Mouse (Mus musculus) induced T-regulatory cell, adult 2 months (primary cell): ENCODE data around the gene Bbs4.
A peak's percentile ranks its signal among the peaks of the same experiment; 100 is the strongest.
"Not testable (repeated sequence)": the region's sequence is repeated elsewhere in the genome, so short reads cannot be mapped to it uniquely, and the experiment has no call there.

Source experiments
- DNase-seq: peaks from one replicate; pipeline ENCODE4 v3.0.0-alpha.2; 2012; ENCODE audit warnings: low read depth

The Bbs4 gene

DNA sequence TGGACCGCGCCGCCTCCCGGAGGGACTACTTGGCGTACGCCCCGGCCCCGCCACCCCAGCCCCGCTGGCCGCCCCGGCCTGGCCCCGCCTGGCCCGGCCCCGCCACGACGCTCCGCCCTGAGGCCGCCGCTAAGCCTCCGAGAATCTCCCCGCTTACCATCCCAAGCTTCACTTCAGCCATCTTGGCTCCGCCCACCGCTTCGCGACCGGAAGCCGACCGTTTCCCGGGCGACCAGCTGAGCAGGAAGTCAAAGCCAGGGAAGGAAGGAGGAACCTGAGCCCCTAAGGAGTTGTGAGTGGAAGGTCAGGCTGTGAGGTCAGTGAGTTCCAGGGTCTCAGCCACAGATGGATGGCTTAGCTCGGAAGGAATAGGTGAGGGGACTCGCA, at the start of gene Bbs4:
TSS of gene Bbs4 (minus strand) at position 256 of the 387 bp plus-strand sequence.
- peak; percentile 92 for DNase-seq

DNA sequence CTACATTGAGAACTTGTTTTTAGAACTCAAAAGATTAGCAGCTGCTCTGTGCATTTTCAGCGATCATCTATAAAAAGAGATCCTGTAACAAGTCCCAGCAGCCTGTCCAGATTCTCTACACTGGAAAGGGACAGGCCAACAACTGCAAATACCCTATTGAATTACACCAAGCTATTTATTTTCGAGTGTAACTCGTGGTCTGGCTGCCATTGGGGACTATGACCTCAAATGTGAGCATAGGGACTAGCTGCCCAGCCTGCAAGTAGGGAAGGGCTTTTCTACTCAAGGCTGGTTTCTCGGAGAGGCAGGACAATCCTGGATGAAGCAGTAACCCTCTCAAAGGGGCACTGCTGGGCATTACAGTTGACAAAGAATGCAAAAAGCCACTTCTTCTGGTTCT, 35.8 kb upstream of the Bbs4 start:
- DNase-seq = no peak

DNA sequence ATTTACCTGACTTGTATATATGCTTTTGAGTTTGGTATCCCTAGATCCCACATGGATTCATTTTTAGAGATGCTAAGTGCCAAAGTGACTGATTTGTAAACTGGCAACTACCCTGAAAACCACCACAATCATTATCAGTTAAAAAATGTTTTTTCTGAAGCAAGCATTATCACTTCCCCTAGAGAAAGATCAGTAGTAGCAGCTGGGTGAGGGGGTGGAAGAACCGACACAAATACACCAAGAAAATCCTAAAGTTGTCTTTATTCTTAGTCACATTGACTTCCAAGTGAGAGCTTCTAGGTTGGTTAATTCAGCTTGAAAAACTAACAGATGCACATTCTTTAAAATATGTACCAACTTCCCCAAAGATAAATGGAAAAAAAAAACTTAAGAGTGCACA, 35.0 kb upstream of the Bbs4 start:
- no peak for DNase-seq

DNA sequence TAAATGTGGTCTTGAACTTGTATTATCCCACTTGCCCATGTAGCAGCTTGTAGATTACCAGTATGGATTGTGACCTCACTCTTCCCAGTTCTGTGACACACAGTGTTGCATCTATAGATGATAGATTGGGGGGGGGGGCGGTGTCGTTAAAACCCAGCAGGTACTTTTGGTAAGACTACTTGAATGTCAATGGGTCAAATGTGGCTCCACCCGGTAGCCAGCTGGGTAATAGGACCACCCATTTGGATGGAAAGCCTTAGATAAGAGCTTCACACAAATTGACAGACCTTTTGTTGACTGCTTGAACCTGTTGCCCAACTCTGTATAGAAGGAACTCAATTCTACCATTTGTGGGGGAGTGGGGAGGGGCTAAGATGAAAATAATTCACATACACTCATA, 34.2 kb upstream of the Bbs4 start:
- DNase-seq = no peak

DNA sequence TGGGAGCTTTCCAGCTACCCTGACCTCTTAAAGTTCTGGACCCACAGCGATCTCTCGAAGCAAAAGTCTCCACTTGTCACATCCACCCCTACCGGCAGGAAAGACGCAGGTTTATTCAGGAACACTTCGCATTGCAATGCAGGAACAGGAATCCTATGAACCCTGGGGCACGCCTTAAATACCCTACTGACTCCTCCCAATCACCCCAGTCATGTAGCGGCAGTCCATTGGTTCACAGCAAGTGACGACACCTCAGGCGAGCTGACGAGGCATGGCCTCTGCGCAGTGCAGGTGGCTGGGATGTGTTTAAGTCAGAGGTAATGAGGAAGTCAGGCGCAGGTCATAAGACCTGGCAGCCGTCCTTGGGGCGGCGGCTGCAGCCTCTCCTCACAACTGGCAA, 22.3 kb upstream of the Bbs4 start:
- DNase-seq = no peak

DNA sequence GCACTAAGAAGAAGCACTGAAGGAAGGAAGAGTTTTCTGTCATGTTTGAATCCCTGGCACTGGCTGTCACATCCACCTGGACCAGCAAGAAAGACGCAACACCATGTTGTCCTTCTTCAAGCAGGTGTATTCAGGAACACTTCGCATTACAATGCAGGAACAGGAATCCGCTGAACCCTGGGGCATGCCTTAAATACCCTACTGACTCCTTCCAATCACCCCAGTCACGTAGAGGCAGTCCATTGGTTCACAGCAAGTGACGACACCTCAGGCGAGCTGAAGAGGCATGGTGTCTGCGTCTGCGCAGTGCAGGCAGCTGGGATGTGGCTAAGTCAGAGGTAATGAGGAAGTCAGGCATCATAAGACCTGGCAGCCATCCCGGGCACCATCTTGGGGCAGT, 16.3 kb upstream of the Bbs4 start:
- DNase-seq = no peak

DNA sequence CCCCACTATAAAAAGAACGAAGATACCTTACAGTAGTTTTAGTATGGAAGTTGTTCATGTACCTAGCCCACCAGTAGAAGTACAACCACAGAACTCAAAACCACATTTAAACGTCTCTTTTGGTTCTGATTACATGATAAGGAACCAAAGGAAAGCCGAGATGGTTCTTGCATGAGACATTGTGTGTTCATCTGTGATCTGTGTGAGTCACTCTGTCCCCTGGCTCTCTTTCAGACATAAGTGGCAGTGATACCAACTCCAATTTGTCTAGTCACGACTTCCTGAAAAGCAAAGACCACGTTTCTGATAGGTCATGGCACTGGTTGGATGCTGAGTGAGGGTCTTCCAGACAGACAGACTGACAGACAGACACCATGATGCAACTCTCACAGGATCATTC, 15.9 kb upstream of the Bbs4 start:
- no peak for DNase-seq

DNA sequence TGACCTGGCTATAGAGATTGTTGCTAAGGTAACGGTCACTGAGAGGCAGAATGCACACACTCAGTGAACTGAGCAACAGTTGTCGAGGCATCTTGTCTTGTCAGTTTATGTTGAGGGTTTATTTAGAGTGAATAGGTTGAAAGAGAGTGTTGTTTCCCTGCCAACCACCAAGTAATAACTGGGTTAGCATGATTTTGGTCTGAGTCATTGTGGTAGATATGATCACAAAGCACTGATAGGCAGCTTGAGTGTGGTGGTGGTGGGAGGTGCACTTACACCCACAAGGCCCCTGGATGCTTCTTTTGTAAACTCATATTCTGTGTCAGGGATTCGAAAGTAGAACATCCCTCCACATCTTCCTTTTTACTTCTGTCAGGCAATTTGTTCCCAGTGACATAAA, 7.2 kb upstream of the Bbs4 start:
- not testable (repeated sequence) for DNase-seq

DNA sequence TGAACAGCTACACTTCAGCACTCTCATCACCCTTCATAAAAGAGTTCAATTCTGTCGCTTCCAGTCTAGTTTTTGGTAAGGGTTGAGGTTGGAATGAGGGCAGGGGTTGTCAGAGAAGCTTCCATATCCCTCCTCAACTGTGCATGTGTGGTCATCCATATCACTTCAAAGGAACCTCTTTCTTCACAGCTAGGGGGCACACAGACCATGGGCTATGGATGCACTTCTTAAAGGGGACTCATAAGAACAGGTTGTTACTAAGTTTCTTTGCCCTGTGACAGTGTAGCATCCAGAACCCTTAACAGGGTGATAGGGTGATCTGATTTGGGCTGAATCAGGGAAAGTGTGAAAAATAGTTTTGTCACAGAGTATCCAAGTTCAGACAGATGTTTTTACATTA, 4.7 kb upstream of the Bbs4 start:
- not testable (repeated sequence) for DNase-seq

DNA sequence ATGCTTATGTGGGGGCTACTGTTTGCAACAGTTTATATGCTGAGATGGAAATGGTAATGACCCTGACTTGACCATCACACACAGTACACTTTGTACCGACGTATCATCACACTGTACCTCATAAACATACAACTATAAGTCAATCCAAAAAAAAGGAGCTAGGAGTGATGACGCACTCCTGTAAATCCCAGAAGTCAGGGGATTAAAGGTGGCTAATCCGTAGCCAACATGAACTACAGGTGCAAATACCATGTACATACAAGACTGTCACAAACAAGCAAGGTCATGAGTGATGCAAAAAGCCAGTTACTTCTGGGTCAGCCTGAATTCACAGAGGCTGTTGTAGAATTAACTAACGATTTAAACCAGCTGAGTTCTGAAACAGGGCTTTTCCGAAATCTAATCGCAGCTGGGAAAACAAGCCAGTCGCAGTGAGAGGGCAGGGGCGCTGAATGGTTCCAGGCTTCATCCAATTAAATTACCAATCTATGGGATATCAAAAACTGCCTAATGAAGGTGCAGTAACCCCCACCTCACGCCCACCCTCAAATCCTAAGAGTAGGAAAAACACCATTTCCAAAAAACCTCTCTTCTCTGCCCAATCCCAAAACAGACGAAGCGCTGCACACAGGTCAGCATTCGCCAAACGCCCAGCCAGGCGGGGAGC, 589 bp downstream of the Bbs4 start:
- DNase-seq = peak; percentile 31

DNA sequence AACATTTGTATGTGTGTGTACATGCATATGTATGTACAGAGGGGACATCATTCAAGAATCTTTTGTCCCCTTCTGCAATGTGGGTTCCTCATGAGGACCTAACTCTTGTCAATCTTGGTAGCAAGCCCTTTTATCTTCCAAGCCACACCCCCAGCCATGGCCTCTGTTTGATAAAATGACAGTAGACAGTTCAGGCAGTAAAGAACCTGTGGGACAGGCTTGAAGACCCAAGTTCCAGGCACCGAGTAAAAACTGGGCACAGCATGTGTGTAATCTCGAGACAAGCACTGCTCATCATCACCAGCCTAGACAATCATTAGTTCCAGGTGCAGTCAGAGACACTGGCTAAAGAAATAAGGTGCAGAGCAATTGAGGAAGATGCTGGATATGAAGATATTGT, 7.1 kb downstream of the Bbs4 start:
- no peak for DNase-seq

DNA sequence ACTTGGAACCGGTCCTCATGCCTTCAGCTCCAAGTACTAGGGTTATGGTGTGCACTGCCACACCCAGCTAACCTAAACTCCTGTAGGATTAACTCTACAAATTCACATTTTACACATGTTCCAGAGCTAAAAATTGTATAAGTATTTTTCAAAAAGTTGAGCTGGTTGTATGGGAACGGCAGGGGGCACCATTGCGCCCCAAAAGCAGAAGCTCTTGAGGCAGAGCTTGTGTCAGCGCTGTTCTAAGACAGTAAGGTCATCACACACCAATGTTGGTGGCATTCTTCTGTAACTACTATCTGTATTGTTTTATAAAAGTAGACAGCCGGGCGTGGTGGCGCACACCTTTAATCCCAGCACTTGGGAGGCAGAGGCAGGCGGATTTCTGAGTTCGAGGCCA, 13.3 kb downstream of the Bbs4 start:
- DNase-seq = peak; percentile 66

DNA sequence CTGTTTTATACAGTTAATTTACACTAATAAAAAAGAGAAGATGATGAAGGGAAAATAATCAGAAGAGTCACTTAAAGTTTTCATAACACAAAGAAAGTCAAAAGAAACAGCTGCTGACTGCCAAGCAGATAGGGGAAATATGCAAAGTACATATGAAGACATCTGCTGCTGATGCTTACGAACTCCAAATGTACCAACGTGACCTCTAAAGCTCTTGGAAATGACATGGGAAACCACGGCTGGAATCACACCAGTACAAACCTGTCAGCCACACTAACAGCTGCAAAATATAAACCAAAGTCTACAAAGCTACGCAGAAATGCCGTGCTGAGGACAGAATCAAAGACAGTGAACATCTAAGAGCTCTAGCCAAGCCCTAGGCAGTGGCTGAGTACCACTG, 14.2 kb downstream of the Bbs4 start:
- DNase-seq = peak; percentile 11

DNA sequence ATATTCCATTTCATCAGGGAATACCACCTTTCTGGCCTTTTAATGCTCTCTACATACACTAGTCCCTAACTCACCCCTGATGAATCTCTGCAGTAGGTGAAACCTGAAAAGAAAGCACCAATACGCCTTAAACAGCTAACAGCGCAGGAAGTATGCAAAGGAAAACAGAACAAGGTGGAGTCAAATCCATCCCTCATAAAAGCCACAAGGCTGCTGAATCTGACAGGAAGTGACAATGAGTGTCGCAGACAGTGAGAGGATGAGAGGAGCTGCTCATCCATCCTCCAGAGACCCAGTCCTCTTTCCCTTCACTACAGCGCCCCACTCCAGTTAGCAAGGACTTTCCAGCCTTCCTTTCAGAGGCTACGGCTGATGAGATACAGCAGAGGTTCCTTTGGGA, 14.9 kb downstream of the Bbs4 start:
- DNase-seq = peak; percentile 73

DNA sequence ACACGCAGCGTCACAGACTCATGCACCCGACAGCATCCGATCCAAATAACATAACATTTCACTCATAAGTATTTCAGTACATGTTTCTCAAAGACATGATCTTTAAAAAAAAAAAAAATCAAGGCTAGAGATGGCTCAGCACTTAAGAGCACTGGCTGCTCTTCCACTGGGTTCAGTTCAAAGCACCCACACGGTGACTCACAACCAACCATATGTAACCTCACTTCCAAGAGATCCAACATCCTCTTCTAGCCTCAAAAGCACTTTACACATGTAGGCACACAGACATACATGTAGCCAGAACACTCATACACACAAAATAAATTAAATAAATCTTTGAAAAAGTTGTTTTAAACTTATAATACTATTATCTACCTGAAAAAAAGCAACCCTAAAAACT, 15.4 kb downstream of the Bbs4 start:
- DNase-seq = peak; percentile 38

DNA sequence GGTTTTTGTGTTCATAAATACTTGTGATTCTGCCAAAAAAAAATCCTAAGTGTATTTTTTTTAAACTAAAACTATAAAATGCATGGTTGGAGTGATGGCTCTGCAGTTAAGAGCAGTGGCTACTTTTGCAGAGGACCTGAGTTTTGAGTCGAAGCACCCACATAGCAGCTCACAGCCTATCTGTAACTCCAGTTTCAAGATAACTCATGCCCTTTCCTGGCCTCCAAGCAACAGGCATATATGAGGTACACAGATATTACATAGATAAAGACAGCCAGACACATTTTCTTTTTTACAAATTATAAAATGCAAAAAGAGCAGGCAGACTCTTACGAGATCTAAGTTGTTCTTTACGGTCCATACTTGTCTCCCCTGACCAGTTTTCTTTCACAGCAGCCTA, 16.8 kb downstream of the Bbs4 start:
- peak; percentile 14 for DNase-seq

DNA sequence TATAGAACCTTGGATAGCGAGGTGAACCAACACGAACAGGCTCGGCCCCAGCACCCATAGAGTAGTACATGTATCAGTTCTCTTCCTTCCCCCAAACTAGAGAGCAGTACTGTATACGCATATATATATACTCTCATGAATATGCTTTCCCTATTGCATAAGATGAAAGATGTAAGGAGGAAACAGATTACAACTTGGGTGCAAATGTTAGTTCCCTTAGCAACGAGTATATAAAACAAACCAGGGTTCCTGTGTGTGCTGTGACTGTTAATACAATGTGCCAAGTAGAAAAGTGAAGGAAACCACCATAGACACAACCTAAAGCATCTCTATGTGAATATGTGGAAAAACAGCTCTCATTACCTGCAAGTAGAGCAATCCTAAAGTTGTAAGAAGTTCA, 23.3 kb downstream of the Bbs4 start:
- no peak for DNase-seq

DNA sequence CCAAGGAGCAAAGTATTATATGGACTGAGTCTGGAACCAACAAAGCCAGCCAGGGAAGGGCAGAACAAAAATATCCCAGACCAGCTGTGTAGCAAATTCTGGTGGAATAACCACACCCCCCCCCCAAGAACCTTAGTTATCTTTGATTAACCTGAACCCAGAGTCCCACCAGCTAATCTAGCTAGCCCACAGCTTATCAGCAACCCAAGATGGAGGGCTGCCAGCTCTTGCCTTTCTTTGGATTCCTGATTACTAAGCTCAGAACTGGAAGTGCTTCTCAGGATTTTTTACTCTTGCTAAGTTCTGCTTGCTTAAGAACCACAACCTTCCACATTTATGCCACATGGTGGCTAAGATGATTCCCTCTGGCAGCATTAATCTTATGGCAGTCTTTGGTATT, 29.0 kb downstream of the Bbs4 start:
- DNase-seq = no peak

DNA sequence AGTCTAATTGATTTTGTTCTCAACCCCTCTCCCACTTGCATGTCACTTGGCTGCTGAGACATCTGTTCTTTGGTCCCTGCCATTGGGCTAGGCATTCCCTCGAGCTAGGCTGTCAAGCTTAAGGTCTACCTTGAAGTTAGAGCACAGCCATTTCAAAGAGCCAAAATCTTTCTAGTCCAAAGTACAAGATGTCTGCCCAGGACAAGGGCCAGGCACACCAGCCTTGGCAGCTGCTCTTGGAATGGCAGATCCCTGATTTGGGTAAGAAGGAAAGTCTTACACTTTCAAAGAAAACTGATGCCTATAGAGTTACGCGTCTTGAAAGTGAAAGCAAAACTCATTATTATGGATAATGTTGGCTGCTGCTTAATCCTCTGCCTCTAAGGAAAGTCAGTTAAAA, 37.1 kb downstream of the Bbs4 start:
- peak; percentile 39 for DNase-seq

DNA sequence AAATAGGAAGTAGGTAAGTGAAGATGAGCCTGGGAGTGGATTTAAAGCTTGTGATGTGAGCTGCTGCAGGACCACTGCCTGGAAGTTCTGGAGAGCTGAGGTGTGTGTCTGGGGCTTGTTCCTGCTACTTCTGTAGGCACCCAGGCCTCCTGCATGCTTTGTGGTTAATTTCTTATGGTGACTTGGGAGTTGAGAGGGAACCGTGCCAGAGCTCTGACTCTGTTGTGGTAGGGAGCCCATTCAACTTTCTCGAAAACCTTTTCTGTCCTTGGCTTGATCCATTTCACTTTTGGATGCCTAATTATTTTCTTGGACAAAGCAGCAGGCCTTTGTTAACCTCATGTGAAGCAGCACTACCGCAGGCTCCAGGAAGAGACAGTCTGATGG, 42.0 kb downstream of the Bbs4 start:
- DNase-seq = no peak

DNA sequence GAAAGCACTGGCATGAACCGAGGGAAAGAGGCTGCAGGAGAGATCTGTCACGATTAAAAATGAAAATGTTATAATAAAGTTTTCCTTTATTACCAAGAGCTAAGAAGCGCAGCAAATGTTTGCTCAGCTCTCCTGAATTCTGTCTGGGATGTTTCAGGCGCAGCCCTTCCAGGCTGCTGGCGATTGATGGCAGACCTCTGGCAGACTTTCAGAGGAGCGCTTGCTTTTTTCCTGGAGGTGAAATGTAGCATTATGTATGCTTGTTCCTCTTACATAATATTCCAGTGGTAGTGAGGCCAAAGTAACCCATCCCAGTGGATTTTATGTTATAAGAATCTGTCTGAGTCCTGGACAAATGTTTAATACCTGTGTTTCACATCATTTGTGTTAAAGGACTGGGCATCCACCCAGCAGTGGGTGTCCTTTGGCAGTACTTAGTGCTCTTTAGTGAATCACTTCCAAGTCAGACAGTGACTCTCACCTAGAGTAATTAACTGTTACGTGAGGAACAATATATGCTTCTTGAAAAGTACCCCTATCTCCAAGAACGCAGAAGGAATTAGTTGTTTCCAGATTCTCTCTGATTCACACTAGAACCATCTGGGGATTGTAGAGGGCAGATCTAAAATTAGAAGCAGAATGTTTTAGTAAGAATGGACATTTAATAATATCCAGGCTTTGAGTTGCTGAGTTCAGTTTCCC, 42.6 kb downstream of the Bbs4 start:
- no peak for DNase-seq

DNA sequence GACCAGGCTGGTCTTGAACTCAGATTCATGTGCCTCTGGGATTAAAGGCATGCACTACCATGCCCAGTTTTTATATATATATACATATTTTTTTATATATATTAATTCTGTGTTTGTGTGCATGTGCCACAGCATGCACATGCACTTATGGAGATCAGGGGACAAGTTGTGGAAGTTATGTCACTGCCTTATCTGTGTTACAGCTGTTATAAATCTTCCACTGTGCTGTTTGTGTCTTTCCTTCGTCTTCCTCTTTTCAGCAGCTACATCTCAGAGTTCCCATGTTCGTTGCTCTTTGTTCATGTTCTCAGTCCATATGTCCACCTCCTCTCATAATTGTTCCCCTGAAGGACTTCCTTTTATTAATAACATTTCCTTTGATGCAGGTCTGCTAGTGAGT, 45.4 kb downstream of the Bbs4 start:
- no peak for DNase-seq

DNA sequence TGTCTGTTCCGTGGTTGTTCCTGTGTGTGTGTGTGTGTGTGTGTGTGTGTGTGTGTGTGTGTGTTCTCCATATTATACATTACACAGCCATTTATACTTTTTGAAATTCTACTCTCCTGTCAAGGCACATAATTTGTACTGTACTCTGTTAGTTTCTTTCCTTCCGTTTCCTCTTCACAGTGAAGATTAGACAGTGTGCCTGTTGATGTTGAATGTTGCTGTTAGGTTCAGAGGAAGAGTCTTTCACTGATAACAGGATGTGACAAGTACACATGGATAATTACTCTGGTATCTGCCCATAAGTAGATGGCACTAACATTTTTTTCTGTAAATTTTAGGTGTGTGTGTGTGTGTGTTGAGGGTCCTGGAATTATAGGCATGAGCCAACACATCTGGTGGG, 56.9 kb downstream of the Bbs4 start:
- peak; percentile 25 for DNase-seq

DNA sequence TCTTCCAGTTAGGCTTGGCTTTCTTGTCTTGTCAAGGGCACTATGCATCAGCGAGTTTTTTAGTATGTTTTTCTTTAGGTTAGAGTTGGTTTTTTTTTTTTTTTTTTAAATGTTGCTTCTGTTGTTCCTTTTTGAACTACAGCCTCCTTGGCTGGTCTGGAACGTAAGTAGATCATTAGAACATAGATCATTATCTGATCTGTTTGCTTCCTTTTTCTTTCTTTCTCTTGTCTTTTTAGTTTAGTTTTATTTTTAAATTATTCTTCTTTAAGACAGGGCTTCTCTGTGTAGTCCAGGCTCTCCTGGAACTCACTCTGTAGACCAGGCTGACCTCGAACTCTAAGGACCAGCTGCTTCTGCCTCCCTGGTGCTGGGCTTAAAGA, 60.8 kb downstream of the Bbs4 start:
- DNase-seq = no peak
